Mouse (Mus musculus) left cerebral cortex, postnatal 4 days (tissue): ENCODE measurements at regions not wholly inside any gene's neighbourhood (a gene's known extent, or its start where the extent isn't known, plus 50 kb on each side); places are given as distances from the start of the nearest gene placed in this dataset.
A peak's percentile ranks its signal among the peaks of the same experiment; 100 is the strongest.
"Not testable (repeated sequence)": the region's sequence is repeated elsewhere in the genome, so short reads cannot be mapped to it uniquely, and the experiment has no call there.

ENCODE experiments used
- DNase-seq: peaks from one replicate; pipeline ENCODE4 v3.0.0-alpha.2; 2022
- intact Hi-C: fragments of 180-260 bp; cut with DNase I; formaldehyde crosslinking; loops from one replicate; pipeline ENCODE4 v1.15.1; 2025

DNA sequence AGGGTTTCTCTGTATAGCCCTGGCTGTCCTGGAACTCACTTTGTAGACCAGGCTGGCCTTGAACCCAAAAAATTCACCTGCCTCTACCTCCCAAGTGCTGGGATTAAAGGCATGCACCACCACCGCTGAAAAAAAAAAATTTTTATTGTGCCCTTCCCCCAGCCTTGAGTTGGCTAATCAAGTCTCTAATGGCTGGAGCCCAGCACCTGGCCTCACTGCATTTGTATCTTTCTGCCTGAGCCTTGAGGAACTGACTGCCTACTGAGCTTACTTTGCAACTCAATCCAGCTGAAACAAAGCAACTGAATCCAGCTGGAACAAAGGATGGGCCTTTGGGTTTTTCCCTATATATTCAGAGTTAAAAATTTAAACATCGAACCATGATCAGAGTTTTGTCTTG lies 153.3 kb upstream of the Ccnh start:
- intact Hi-C loops, result no loop called here
- no peak for DNase-seq

- intact Hi-C loops, result no loop called here
- DNase-seq, result no peak
These were observed 152.4 kb upstream of the Ccnh start for GRCm38 (mm10) chr13:85036830-85037229.

- intact Hi-C loops, result loop anchor here (5.0 kb wide), 1 partner anchor 305 kb away; no protein-coding TSS in a partner anchor
- peak; percentile 29 for DNase-seq
These were observed 122.3 kb upstream of the Ccnh start for GRCm38 (mm10) chr13:85066585-85067550.

- intact Hi-C loops, result loop anchor here (5.0 kb wide), 1 partner anchor 305 kb away; no protein-coding TSS in a partner anchor
- DNase-seq, result no peak
These were observed 121.5 kb upstream of the Ccnh start for GRCm38 (mm10) chr13:85067551-85068283.

DNA sequence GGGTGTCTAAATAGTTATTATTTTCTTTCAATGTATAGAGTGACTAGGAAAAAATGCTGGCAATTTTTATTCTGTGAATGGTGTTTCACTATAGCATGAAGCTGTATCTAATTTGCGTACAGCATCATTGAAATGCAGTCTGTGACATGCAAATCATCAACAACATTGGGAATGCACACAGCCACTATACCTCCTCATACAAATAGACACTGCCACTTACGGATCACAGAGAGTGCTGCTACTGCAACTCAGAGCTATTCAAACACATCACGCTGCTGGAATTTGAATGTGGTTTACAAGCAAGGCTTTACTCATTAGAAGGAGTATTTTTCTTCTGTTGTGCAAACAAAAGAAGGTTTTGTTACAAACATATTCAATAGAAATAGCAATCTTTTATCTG lies 120.8 kb upstream of the Ccnh start:
- DNase-seq, result no peak
- intact Hi-C loops, result loop anchor here (5.0 kb wide), 1 partner anchor 306 kb away; no protein-coding TSS in a partner anchor

- no peak for DNase-seq
These were observed 105.9 kb upstream of the Ccnh start for GRCm38 (mm10) chr13:85083335-85083734.

GRCm38 (mm10) chr13:85083742-85084141 lies 105.5 kb upstream of the Ccnh start:
- no peak for DNase-seq
- intact Hi-C loops, result no loop called here

More at GRCm38 (mm10) chr13:85083335-85083734, 105.9 kb upstream of the Ccnh start:
- intact Hi-C loops, result no loop called here

- DNase-seq, result no peak
- intact Hi-C loops, result no loop called here
These were observed 93.0 kb upstream of the Ccnh start for GRCm38 (mm10) chr13:85096174-85096573.

DNA sequence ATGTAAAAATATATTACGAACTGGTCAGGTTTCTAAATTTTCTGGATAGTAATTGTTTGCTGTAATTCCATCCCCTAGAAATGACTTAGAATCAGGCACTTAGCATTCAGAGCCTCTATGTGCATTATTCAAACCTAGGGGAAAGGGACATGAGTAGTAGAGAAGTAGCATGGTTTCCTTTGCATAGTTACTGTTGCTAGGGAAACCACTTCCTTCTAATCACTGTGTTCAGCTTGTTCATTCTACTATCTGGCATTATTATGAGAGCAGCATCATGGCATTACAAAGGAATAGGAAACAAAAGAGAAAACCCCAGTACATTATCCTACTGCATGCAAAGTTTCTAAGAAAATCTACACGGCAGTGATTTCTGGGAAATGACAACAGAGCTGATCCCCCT lies 65.9 kb upstream of the Ccnh start:
- no peak for DNase-seq
- intact Hi-C loops, result no loop called here

DNA sequence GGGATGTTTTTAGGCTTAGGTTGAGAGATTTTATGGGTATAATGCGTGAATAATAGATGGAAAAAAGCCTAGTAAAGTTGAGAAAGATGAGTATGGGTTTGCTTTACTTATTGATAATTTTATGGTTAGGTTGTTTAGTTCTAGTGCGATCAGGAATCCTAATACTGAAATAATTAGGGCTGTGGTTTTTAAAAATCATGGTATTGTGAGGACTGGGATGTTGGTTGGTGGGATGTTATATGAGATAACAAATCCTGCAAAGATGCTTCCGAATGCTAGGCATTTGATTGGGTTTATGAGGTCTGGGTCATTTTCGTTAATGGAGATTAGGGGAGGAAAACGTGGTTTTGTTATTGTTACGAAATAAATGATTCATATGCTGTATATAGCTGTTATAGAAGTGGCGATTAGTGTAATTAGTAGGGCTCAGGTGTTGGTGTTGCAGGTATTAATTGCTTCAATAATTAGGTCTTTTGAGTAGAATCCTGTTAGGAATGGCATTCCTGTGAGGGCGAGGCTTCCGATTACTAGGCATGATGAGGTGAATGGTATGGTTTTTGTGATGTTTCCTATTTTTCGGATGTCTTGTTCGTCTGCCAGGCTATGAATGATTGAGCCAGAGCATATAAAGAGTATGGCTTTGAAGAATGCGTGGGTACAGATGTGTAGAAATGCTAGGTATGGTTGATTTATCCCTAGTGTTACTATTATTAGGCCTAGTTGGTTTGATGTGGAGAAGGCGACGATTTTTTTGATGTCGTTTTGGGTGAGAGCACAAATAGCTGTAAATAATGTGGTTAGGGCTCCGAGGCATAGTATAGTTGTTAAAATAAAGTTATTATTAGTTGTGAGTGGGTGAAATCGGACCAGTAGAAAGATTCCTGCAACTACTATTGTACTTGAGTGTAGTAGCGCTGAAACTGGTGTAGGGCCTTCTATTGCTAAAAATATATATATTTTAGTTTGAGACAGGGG lies 62.3 kb upstream of the Ccnh start:
- intact Hi-C loops, result not testable (repeated sequence)

DNA sequence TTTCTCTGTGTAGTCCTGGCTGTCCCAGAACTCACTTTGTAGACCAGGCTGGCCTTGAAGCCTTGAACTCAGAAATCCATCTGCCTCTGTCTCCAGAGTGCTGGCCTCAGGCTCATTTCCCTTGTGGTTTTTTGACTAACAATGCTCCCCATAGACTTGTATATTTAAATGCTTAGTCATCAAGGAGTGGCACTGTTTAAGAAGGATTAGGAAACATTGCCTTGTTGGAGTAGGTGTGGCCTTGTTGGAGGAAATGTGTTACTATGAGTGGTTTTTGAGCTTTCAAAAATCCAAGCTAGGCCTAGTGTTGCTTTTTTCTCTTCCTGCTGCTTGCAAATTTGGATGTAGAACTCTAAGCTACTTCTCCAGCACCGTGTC lies 61.7 kb upstream of the Ccnh start:
- intact Hi-C loops, result no loop called here
- no peak for DNase-seq

More for the DNA sequence above, 62.3 kb upstream of the Ccnh start:
- DNase-seq, result not testable (repeated sequence)
